Mouse (Mus musculus) megakaryocyte-erythroid progenitor cell, adult 5-6 weeks (primary cell): ENCODE data around the gene Aplp2. TPM values are rescaled to one million over a fixed set of nuclear protein-coding genes. Genes with fewer than 3 reads are reported as not detected.
A peak's percentile ranks its signal among the peaks of the same experiment; 100 is the strongest.
"Not testable (repeated sequence)": the region's sequence is repeated elsewhere in the genome, so short reads cannot be mapped to it uniquely, and the experiment has no call there.

ENCODE experiments used
- ATAC-seq: replicated peaks from 2 replicates; pipeline ENCODE4 v1.8.0; 2016; ENCODE audit warnings: mild to moderate bottlenecking, inconsistent platforms; ENCODE audit not compliant: severe bottlenecking, poor library complexity, low FRiP score, low TSS enrichment
- total RNA-seq, 2 experiments: library from RNA; stranded (forward) in 1 of 2; stranded (reverse) in 1 of 2; fragments of 200-1000, 215-1000 nt in 1 of 2; fragments of >200 nt in 1 of 2; fragmentation: Nextera tagmentation in 1 of 2; gene quantifications; 2 replicates each; pipeline ENCODE4 v1.2.3; 2014 to 2017

Gene Aplp2
- total RNA-seq, 2 experiments from 2014 or later: 250 to 279 TPM

DNA sequence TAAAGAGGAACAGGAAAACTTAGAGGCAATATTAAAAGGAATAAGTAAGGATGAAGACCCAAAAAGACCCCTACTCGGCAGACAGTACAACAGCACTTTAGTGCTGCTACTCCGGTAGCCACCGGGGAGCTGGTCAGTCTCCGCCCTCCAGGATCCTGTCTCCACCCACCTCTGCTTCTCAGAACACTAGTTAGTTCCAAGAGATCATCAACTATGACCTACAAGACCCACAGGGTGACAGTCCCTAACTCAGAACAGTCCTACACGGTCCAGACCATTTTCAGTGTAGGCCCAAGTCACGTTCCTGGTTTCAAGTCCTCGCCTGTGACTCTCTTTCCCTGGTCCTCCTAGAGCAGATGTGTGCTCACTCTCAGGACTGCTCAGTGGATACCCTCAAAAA lies 20.1 kb downstream of the Aplp2 start:
- no peak for ATAC-seq

DNA sequence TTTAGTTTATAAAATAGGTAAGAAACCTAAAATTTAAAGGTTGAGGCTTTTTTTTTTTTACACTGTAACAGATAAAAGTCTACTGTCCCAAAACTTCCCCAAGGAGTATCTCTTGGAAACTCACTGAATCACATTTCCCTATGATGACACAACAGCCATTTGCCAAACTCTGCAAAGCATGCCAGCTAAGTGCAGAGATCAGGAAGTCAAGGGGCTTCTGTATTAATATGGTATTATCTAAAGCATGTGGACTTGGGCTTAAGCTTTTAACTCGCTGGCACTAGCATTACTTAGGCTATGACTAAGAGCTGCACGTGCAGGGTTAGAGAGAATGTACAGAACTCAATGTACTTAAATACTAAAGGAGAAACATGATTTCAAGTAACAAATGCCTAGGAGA lies 22.4 kb downstream of the Aplp2 start:
- no peak for ATAC-seq

DNA sequence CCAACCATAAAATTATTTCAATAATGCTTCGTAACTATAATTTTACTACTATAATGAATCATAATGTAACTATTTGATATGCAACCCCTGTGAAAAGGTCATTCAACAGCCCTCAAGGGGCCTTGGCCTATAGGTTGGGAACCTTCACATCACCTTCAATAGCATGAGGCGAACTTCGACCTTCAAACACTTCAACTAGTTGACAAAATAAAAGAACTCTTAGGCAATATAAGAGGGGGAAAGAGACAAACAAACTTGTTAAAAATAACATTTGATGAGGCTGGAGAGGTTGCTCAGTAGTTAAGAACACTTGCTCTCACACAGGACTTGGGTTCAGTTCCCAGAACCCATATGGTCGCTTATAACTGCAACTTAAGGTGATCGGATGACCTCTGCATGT lies 27.2 kb downstream of the Aplp2 start:
- no peak for ATAC-seq

DNA sequence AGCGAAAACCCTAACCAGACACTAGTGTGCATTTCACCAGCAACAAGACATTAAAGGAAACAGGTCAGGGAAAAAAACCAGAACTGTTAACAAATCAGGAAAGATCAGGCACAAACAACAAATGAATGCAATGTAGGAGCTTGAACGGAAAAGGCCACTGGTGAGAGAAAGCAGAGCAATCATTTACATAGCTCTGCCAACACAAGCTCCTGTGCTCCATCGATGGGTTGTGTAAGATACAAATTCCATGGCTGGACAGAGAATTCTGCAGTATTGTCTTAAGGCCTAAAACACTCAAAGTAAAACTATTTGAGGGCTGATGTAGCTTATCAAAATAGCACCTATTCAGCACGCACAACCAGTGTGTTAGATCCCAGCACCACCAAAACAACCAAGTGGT lies 28.6 kb downstream of the Aplp2 start:
- ATAC-seq: no peak

DNA sequence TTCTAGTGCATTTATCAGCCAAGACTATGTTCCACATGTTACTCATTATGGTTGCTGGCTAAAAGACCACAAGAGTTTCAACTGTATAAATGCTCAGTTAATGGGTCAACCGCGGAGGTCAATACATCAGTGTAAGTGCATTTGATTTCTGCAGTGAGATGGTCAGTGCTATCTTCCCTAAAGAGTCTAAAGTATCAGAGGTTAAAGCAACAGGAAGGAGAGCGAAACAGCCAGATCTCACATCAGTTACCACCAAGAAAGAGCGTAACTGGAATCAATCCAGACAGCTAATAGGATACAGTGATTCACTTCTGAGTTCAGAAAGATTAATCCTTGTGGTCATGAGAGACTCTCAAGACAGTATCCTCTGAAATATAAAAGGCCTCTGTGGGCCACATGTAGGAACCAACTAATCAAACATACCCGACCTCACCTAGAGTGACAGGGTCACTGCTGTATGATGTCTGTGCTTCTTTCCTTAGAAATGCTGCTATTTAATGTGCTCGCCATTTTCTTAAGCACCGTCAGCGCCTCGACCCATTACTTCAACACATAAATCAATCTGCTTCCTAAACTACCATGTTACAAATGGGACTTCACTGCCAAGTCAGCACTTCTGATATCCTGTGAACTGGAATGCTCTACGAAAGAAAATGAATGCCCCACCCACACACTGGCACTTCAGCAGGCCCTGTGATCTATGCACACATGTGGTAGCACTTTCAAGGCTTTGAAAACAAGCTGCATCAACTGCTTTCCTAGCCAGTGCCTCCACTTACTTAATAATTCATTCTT lies 30.1 kb downstream of the Aplp2 start:
- ATAC-seq: no peak

DNA sequence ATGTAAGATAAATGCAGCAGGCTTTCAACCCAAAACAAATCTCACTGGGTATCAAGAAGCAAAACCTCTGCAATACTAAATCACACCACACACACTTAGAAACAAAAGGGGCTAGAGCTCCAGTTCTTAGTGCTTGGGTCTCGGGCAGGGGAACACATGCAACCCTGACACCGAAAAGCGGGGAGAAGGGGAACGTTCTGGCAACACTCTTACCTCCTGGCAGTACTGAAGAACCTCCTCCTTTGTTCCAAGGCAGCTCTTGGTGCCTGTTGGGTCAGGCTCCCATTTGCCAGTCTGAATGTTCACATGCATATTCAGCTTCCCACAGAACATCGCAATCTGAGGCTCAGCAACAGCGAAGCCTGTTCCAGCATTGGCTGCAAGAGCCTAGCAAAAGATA lies 33.9 kb downstream of the Aplp2 start:
- ATAC-seq: no peak

DNA sequence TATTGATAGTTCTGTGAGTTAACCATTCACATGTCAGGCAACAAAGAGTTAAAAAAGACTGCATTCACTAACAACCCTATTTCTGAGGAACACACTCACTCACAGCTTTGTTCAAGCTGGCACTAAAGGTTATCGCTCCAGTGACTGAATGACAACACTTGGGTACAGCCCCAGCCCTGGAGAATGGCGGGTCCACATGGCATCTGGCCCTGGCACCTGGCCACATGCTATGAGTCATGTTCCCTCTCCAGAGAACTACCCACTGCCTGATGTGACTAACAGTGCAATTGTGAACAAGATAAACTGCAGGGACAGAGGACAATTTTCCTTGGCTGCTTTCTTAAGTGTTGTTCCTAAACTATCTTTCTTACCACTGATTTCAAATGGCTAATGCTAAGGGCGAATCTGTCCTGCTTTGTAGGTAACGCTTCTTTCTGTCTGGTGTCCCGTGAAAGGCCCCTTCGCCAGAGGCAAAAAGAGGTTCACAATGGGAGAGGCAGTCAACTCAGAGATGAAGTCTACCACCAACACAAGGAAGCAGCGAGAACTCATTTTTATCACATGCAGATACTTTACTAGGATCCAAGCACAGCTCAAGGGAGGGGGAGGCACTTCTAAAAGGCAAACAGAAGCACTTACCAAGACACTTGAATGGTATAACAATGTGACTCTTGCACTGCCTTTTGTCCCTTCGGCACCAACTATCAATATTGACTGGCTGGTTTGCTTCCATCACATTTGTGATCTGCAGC lies 35.1 kb downstream of the Aplp2 start:
- peak; percentile 98 for ATAC-seq

DNA sequence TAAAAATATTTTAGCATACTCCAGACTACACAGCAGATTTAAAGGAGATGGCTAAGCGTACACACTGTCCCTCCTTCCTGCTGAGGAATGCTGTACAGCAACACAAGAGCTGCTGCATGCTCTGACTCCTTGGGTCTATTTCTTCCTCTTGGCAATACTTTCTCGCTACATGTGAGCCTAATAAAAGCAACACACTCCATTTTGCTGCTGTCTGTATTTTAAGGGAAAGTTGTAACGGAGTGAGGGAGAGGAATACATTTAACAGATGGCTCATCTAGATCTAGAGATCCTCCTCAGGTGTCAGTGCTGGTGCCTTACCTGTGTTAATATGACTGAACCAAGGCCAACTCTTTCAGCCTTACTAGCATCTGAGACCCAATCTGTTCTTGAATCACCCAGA lies 35.6 kb downstream of the Aplp2 start:
- ATAC-seq: no peak

DNA sequence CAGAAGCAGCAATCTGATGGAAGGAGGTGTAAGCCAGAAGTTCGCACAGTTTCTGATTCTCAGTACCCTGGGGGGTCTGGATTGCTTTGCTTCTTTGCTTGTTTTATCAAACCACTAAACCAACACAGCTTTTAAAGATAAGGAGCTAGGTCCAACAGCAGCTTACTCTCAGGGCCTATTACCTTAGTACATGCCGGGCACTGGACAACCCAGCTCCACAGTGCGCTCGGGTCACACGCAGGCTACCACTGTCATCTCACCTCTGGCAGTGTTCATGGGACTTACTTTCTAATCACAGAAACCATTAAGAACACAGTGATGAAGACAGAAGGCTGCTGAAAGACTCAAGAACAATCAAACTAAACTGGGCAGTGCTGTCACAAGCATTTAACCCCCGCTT lies 36.3 kb downstream of the Aplp2 start:
- no peak for ATAC-seq

DNA sequence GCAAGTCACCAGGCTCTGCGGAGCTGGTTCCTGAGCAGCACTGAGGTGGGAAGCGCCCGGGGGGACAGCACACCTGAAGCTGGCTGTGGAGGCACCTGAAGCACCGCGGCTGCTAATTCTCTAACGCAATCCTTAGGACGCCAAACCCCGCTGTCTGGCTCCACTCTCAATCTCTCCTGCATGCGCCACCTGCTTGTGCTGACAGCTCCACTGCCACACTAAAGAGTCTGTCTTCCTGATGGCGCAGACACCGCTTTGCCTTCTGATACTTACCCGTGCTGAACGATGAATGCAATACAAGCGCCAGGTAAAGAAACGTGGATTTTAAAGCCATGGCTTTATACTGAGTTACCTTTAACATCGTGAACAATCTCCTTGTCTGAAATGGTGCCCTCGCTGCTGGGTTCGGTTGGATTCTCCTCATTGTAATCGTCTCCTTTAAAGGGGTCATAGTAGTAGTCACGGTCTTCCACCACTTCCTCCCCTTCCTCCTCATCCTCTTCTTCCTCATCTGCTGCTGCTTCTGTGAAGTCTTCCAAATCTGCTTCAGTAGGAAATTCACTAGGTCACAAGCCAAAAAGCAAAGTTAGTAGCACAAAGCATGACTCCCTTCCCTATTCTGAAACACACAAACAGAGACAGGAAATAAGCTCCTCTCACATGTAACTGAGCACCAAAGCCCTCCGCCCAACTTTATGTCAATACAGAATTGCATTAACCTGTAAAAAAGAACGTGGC lies 43.1 kb downstream of the Aplp2 start:
- no peak for ATAC-seq

DNA sequence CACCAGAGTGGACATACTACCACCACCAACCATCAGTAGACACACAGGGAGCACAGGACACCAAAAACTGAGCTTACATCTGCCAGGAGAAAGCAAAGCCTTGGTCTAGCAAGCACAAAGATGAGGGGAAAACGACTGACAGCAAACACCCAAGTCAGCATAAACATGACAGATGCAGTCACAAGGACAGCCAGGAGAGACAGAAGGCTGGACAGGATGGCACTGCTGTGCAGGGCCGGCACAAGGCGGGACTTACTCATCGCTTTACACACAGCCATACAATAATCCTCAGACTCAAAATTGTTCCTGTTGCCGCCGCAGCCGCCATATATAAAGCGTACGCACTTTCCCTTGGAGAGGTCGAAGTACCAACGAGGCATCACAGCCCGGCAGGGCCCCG lies 44.3 kb downstream of the Aplp2 start:
- ATAC-seq: no peak

DNA sequence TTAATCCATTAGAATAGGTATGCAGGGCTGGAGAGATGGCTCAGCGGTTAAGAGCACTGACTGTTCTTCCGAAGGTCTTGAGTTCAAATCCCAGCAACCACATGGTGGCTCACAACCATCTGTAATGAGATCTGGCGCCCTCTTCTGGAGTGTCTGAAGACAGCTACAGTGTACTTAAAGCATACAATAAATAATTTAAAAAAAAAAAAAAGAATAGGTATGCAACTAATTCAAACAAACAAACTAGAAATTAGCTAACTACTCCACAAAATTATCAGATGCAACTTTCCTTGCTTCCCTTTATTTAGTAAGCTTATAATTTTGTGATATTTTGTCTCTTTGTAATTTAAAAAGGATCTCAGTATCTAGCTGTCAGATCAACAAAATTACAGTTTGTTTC lies 46.1 kb downstream of the Aplp2 start:
- not testable (repeated sequence) for ATAC-seq

DNA sequence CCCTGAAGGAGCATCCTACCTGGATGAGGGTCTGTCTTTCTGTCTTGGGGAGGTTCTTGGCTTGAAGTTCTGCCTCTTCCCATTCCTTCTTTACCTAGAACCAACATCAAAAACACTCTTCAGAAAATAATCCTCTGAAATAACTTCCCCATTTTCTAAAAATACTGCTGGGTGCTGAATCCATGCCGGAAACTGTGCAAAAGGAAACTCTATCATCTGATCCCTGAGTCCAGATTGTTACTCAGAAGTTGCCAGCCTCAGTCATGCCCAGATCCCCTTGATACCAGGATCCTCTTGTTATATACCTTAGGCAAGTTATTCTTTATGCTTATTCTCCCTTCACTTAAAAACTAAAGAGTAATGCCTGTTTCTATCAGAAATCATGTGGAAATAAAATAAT lies 48.3 kb downstream of the Aplp2 start:
- ATAC-seq: no peak

DNA sequence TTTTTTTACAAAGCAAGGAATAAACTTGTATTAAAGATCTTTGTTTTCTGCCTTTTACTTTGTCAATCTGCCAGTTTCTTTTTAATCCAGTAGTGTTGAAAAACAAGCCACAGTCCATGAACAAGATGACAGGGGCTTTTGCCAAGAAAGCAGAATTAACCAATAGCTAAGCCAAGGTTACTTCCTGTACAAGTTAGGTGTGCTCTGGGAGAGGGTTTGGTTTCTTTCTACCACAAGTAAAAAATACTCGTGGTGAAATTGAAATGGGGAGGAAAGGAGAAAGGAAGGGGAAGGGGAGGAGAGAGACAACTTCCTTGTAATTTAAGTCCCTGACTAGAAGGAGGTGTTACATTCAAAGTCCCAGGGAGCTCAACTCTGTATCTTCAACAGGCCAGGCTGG lies 48.7 kb downstream of the Aplp2 start:
- no peak for ATAC-seq

DNA sequence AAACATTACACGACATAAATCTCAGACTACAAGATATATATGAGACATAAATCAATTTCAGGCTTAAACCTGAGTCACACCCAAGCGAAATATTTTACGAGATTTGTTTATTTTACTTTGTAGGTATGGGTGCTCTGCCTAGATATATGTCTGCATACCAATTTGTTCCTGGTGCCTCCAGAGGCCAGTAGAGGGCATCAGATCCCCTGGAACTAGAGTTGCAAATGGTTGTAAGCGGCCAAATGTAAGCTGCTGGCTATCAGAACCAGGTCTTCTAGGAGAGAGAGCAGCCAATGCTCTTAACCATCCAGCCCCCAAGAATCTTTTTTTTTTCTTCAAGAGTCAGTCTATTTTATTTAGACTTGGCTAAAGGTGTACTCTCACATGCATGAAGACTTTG lies 51.7 kb downstream of the Aplp2 start:
- ATAC-seq: peak; percentile 59; the same call in 1 of the 2 replicates

DNA sequence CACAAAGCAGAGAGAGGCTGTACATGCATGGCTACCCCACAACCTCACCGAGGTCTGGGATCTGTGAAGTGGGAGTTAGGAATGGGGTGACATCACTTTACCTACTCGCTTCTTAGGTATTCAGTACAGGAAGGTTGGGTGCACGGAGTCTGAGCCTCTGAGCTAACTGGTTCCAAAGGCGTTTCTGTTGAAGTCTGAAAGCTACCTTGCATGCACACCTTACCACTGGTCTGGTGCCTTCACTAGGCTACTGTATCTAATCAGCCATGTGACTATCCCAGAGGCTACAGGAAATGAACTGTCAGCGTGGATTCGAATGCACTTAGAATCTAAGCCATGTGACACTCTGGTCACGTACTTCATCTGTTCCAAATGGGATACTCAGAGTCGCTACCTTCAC lies 55.0 kb downstream of the Aplp2 start:
- ATAC-seq: no peak

DNA sequence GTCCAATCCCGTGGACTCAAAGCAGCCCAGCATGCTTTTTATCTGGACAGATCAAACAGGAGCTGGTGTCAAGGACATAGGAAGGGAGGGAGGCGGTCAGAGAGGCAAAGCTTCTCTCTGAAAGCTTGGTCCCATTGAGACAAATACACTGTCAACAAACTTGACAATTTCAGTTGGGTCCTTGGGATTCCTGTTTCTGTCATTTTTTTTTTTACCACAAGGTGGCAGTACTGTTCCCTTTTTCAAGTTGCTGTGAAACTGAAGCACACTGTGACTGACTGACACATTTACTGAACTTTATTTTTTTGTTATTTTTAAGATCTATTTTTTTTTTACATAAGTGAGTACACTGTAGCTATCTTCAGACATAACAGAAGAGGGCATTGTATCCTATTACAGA lies 60.6 kb downstream of the Aplp2 start:
- ATAC-seq: peak; percentile 61; the same call in 1 of the 2 replicates

DNA sequence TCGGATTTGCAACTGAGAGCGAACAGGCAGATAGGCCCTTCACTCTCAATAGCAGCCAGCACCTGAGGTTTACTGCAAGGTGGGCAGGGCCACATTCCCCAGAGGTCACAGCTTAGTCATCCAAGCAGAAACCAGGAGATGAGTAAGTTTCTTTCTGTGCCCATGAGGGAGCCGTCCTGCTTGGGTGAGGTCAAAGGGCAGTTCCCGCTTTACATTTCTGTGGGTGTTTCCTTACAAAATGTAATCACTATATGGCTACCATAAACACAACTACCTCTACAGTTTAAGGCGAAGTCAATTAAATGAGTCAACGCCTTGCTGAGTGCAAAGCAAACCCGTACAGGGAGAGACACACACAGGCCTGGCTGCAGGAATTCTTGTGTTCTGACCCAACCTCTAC lies 63.5 kb downstream of the Aplp2 start:
- ATAC-seq: no peak

DNA sequence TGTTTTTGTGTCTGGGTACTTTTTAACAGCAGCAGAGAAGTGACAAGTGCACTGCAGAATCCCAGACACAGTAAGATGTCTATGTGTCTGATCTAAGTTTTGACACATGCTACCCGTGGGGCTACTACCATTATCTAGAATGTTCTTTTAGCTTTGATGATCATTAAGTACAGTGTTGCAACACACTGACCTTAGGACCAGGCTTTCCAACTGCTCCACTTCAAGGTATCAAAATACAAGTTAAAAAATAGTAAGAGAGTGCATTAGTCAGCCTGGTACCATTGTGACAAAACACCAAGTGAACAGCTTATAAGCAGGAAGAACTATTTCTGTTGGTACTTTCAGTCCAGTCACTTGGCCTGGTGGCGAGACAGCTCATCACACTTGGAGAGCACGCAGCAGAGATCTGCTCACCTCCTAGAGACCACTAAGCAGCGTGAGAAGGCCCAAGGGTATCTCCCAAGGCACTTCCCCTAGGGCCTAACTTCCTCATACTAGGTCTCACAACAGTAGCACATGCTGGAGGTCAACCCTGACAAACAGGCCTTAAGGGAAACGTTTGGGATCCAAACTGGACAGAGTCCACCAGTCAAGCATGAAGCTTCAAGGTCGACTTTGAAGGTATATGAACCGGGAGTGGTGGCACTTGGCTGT lies 66.2 kb downstream of the Aplp2 start:
- no peak for ATAC-seq

DNA sequence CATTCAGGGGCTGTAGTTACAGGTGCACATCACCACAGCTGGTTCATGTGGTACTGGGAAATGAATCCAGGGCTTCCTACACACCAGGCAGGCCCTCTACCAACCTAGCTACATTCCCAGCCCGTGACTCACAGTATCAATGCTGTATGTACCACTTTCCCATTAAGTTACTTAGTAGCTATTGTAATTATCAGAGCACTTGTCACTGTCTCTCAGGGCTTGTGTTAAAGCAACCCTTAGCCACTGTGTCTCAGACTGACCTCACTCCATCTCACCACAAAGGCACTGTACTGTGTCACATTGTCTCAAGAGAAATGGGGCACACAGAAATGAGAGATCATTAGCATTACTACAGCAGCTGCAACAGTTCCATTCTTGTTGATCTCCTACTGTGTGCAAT lies 68.7 kb downstream of the Aplp2 start:
- ATAC-seq: no peak
